Mouse (Mus musculus): ENCODE measurements around the gene Olfr577. TPM values are rescaled to one million over a fixed set of nuclear protein-coding genes. Genes with fewer than 3 reads are reported as not detected.

Gene Olfr577
- total RNA-seq (2014; fragmentation: Nextera tagmentation) = not detected in 2 replicates
- not detected in 2 replicates for total RNA-seq (2017)

DNA sequence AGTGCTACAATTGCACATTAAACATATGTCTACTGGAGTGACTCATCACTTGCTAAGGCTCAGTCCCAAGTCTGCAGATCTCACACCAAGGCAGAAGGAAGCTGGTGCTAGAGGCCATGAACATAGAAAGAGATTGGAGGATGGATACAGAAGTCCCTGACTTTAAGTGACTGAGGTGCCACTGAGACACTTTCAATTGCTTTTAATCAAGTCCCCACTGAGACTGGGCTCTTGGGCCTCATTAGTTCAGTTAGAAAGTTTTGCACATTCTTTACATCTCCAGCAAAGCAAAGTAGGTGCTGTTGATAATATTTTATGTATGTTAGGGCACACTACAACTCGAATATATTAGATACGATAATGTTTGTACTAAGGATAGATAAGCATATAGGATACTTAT is at the start of gene Olfr577:
Gene Olfr577 (minus strand): TSS at position 101 of the 400 bp plus-strand sequence.
- no peak for ATAC-seq (replicated peaks; ENCODE audit: low FRiP score, low TSS enrichment, poor library complexity, severe bottlenecking)

DNA sequence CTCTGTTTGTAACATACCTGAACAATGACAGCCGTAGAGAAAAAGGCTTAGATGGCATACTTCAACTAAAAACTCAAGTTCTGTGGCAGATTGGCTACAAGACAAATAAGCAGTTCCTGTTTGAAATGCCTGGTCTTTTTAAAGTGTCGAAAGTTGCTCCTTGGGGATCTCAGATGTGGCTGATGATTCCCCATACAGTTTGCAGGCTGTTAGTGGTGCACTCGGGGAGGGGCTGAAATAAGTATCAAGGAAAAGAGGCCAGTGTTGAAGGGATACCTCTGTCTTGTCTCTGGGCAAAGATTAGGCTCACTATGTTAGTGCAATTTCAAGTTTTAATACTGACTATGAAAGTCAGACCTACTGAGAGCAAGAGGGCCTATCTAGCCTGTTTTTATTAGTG is 13.5 kb upstream of the Olfr577 start, which contains the start of gene Olfr578:
Gene Olfr578 (minus strand): TSS at position 101 of the 400 bp plus-strand sequence.
- ATAC-seq (replicated peaks; ENCODE audit: low FRiP score, low TSS enrichment, poor library complexity, severe bottlenecking) = no peak

DNA sequence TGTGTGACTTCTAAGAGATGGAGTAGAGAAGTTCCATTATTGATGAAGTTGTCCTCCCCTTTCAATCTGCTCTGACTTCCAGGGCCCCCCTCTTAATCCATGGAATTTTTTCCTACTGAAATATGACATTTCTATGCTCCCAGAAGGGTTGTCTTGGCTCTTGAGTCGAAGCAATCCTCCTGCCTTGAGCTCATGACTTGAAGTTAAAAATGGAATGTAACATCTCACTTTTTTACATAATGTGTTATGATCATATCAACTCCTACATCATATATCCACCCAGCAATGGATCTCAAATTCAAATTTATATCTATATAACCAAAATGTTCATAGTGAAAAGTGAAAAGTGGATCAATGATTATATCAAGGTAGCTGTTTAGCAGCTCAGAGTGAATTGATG is 1.3 kb downstream of the Olfr577 start:
- ATAC-seq (replicated peaks; ENCODE audit: low FRiP score, low TSS enrichment, poor library complexity, severe bottlenecking) = no peak

DNA sequence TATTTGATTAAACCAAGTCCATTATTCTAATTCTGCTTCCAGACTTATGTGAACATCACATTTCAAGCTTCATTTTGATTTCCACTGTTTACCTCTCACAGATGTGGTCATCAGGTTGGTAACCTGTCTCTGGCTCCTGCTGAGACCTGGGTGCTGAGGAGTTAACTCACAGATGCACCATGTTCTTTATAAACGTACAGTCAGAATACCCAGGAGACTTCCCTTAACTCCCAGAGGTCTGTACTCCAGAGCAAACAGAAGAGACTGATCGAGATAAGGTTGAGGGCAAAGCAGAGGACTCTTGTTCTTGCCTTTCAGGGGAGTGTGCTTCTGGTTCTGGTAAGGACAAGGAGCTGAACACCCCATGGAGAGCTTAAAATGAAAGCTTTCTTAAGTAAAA is 13.4 kb downstream of the Olfr577 start, which contains the start of gene Olfr576:
Gene Olfr576 (plus strand): TSS at position 301 of the 400 bp plus-strand sequence.
- ATAC-seq (replicated peaks; ENCODE audit: low FRiP score, low TSS enrichment, poor library complexity, severe bottlenecking) = no peak

DNA sequence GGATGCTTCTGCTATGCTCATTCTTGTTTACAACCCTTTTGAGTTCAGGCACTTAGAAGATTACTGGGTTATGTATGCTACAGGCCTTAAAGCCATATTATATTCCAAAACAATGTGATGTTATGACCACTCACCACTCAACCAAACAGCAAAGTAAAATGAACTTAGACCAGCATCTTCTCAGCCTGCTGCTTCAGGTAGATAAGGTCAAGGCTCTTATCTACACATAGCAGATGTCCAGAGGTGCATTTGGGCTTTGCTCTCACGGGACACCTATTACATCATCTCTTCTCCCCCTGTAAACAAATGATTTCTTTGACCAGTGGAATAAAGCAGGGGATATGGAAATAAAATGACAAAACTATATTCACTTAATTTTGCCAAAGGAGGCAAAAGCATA is 17.1 kb downstream of the Olfr577 start, which contains the start of gene Olfr575:
Gene Olfr575 (minus strand): TSS at position 183 of the 400 bp plus-strand sequence.
- no peak for ATAC-seq (replicated peaks; ENCODE audit: low FRiP score, low TSS enrichment, poor library complexity, severe bottlenecking)

DNA sequence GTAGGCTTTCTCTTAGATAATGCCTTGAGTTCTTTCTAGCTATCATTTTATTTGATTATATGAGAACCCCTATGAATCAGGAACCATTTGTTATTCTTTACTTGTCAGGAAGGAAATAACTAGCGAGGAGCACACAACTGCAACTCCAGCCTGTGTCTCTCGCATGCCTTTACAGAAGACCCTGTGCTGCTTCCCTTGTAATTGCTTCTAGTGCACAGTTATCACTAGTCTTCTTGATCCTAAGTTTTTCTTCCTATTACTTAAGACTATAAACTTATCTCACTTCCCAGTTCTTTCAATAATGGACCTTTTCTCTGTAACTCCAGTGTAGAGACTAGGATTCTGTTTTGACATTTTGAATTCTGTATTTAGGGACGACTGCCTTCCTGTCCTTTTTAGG is 17.6 kb downstream of the Olfr577 start:
- ATAC-seq (replicated peaks; ENCODE audit: low FRiP score, low TSS enrichment, poor library complexity, severe bottlenecking) = no peak

DNA sequence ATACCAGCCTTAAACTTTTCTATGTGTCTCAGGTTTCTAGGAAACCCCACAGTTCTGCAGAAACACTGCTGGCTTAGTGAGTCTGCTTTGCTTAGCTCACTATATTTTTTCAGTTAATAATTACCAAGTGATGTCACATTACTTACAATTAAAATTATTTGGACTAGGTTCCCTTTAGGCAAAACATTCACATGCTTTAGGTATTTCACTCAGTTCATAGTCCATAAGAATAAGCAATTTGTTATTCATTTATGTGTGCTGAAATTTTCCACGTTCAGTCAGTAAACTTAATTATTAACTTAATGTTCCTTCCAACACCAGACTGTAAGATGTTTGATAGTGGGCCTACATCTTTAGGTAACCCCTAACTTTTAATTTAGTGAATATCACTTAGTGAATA is 25.0 kb downstream of the Olfr577 start:
- ATAC-seq (replicated peaks; ENCODE audit: low FRiP score, low TSS enrichment, poor library complexity, severe bottlenecking) = no peak

DNA sequence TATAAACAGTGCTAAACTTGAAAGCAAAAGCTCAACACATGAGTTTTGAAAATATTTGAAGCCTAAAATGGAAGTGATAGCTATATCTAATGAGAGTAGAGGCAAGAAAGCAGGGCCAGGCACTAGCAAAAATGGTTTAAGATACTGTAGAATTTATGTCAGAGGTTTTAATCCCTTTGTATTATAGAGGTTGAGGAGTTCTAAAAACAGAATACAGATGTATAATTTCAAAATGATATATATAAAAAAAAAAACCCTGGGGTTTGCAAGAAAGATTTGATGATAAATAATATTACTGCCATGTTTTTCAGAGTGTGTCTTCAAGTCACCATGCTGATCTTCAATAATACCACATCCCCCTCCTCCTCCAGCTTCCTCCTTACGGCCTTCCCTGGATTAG is 27.6 kb downstream of the Olfr577 start, which contains the start of gene Olfr574:
Gene Olfr574 (plus strand): TSS at position 301 of the 400 bp plus-strand sequence.
- no peak for ATAC-seq (replicated peaks; ENCODE audit: low FRiP score, low TSS enrichment, poor library complexity, severe bottlenecking)

DNA sequence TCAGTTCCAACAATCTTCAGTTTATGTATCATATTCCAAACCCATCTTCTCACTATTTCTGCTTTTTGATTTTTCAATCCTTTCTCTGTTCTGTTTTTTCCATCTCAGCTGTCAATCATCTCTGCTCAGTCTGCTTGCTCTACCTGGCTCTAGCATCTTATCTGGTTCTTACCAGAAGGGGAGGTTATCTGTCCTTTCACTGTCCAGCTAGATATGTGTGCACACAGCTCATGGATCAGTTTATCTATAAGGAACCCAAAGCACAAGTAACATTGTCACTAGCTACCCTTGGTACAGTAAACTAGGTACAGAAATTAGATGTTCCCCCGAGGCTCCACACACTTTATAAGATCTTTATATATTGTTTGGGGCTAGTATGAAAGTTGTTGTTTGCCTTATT is 32.3 kb downstream of the Olfr577 start:
- ATAC-seq (replicated peaks; ENCODE audit: low FRiP score, low TSS enrichment, poor library complexity, severe bottlenecking) = no peak

DNA sequence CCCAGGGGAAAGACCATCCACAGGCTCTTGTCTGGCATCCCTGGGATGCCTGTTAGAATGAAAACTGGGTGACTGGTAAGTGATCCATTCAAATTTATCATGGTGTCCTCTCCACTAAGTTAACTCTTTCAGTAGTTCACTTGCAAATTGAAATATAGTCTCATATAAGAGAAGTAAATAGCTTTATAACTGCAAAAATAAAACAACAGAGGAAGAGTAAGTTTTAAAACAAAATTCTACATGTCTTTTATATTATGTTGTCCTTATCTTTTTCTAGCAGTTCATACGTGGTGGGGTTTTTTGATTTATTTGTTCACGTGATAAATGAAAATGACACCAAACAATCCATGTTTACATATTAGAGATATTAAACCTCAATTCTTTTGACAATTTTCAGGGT is 33.3 kb downstream of the Olfr577 start, which contains the start of gene Olfr573-ps1:
Gene Olfr573-ps1 (minus strand): TSS at position 101 of the 400 bp plus-strand sequence.
- ATAC-seq (replicated peaks; ENCODE audit: low FRiP score, low TSS enrichment, poor library complexity, severe bottlenecking) = no peak

DNA sequence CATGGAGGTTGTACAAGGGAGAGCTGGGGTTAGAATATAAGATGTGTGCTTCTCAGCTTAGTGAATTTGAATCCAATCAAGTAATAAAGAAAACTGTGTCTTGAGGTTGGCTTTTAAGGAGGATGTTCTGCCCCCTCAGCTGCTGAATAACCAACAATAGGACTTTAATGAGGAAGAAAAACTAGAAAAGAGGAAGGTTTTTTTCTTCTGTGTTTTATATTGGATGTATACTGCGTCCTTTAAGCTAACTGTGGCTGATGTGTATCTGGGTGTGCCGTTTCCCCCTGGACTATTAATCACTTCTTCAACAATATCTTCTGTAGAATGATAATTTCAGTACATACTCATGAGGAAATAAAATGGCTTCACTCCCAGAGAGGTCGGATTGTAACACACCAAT is 48.6 kb downstream of the Olfr577 start:
- ATAC-seq (replicated peaks; ENCODE audit: low FRiP score, low TSS enrichment, poor library complexity, severe bottlenecking) = no peak

DNA sequence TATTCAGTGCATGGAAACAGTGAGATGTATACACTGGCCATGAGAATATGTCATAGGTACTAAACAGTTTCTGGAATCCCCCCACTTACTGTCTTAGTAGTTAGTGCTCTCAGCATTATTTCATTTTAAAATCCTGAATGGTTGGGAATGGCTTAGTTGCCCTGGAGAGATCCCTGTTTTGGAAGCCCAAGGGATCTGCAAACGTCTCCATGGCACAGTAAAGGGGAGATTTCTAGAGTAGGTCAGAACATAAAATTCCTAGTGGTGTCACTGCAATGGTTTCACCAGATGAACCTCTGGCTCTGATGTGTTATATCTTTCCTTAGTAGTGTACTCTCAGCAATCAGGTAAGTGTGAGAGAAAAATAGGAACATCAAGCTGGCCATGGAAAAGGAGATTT is 51.6 kb downstream of the Olfr577 start, which contains the start of gene Olfr572:
Gene Olfr572 (plus strand): TSS at position 301 of the 400 bp plus-strand sequence.
- ATAC-seq (replicated peaks; ENCODE audit: low FRiP score, low TSS enrichment, poor library complexity, severe bottlenecking) = no peak

Other genes with a start within 250 kb of the Olfr577 start
- not detected in 2 replicates for gene Olfr559, start 248.5 kb downstream of the Olfr577 start, total RNA-seq (2014; fragmentation: Nextera tagmentation)
- gene Olfr559, start 248.5 kb downstream of the Olfr577 start, total RNA-seq (2017) = not detected in 2 replicates
- gene Olfr560, start 216.6 kb downstream of the Olfr577 start, total RNA-seq (2014; fragmentation: Nextera tagmentation) = not detected in 2 replicates
- gene Olfr560, start 216.6 kb downstream of the Olfr577 start, total RNA-seq (2017) = not detected in 2 replicates
- gene Olfr78, start 216.5 kb downstream of the Olfr577 start, total RNA-seq (2014; fragmentation: Nextera tagmentation) = not detected in 2 replicates
- not detected in 2 replicates for gene Olfr78, start 216.5 kb downstream of the Olfr577 start, total RNA-seq (2017)
- not detected in 2 replicates for gene Olfr561, start 204.7 kb downstream of the Olfr577 start, total RNA-seq (2014; fragmentation: Nextera tagmentation)
- not detected in 2 replicates for gene Olfr561, start 204.7 kb downstream of the Olfr577 start, total RNA-seq (2017)
- not detected in 2 replicates for gene Olfr564, start 172.5 kb downstream of the Olfr577 start, total RNA-seq (2014; fragmentation: Nextera tagmentation)
- not detected in 2 replicates for gene Olfr564, start 172.5 kb downstream of the Olfr577 start, total RNA-seq (2017)
- gene Olfr566, start 117.2 kb downstream of the Olfr577 start, total RNA-seq (2014; fragmentation: Nextera tagmentation) = not detected in 2 replicates
- not detected in 2 replicates for gene Olfr566, start 117.2 kb downstream of the Olfr577 start, total RNA-seq (2017)
- gene Olfr568, start 98.8 kb downstream of the Olfr577 start, total RNA-seq (2014; fragmentation: Nextera tagmentation) = not detected in 2 replicates
- not detected in 2 replicates for gene Olfr568, start 98.8 kb downstream of the Olfr577 start, total RNA-seq (2017)
- gene Olfr569, start 85.1 kb downstream of the Olfr577 start, total RNA-seq (2014; fragmentation: Nextera tagmentation) = not detected in 2 replicates
- gene Olfr569, start 85.1 kb downstream of the Olfr577 start, total RNA-seq (2017) = not detected in 2 replicates
- gene Olfr570, start 81.4 kb downstream of the Olfr577 start, total RNA-seq (2014; fragmentation: Nextera tagmentation) = not detected in 2 replicates
- gene Olfr570, start 81.4 kb downstream of the Olfr577 start, total RNA-seq (2017) = not detected in 2 replicates
- not detected in 2 replicates for gene Olfr571, start 58.4 kb downstream of the Olfr577 start, total RNA-seq (2014; fragmentation: Nextera tagmentation)
- gene Olfr571, start 58.4 kb downstream of the Olfr577 start, total RNA-seq (2017) = not detected in 2 replicates
- not detected in 2 replicates for gene Olfr572, start 51.5 kb downstream of the Olfr577 start, total RNA-seq (2014; fragmentation: Nextera tagmentation)
- not detected in 2 replicates for gene Olfr572, start 51.5 kb downstream of the Olfr577 start, total RNA-seq (2017)
- gene Olfr573-ps1, start 33.4 kb downstream of the Olfr577 start, total RNA-seq (2014; fragmentation: Nextera tagmentation) = not detected in 2 replicates
- not detected in 2 replicates for gene Olfr573-ps1, start 33.4 kb downstream of the Olfr577 start, total RNA-seq (2017)
- gene Olfr574, start 27.5 kb downstream of the Olfr577 start, total RNA-seq (2014; fragmentation: Nextera tagmentation) = not detected in 2 replicates
- gene Olfr574, start 27.5 kb downstream of the Olfr577 start, total RNA-seq (2017) = not detected in 2 replicates
- gene Olfr575, start 17.2 kb downstream of the Olfr577 start, total RNA-seq (2014; fragmentation: Nextera tagmentation) = not detected in 2 replicates
- gene Olfr575, start 17.2 kb downstream of the Olfr577 start, total RNA-seq (2017) = not detected in 2 replicates
- gene Olfr576, start 13.3 kb downstream of the Olfr577 start, total RNA-seq (2014; fragmentation: Nextera tagmentation) = not detected in 2 replicates
- gene Olfr576, start 13.3 kb downstream of the Olfr577 start, total RNA-seq (2017) = not detected in 2 replicates
- gene Olfr578, start 13.4 kb upstream of the Olfr577 start, total RNA-seq (2014; fragmentation: Nextera tagmentation) = not detected in 2 replicates
- not detected in 2 replicates for gene Olfr578, start 13.4 kb upstream of the Olfr577 start, total RNA-seq (2017)
- not detected in 2 replicates for gene Olfr582, start 62.1 kb upstream of the Olfr577 start, total RNA-seq (2014; fragmentation: Nextera tagmentation)
- not detected in 2 replicates for gene Olfr582, start 62.1 kb upstream of the Olfr577 start, total RNA-seq (2017)
- not detected in 2 replicates for gene Olfr583, start 75.4 kb upstream of the Olfr577 start, total RNA-seq (2014; fragmentation: Nextera tagmentation)
- not detected in 2 replicates for gene Olfr583, start 75.4 kb upstream of the Olfr577 start, total RNA-seq (2017)
- not detected in 2 replicates for gene Olfr584, start 105.9 kb upstream of the Olfr577 start, total RNA-seq (2014; fragmentation: Nextera tagmentation)
- gene Olfr584, start 105.9 kb upstream of the Olfr577 start, total RNA-seq (2017) = not detected in 2 replicates
- not detected in 2 replicates for gene Olfr585, start 121.8 kb upstream of the Olfr577 start, total RNA-seq (2014; fragmentation: Nextera tagmentation)
- not detected in 2 replicates for gene Olfr585, start 121.8 kb upstream of the Olfr577 start, total RNA-seq (2017)
- gene Olfr586, start 149.7 kb upstream of the Olfr577 start, total RNA-seq (2014; fragmentation: Nextera tagmentation) = not detected in 2 replicates
- gene Olfr586, start 149.7 kb upstream of the Olfr577 start, total RNA-seq (2017) = not detected in 2 replicates
- gene Olfr588-ps1, start 164.9 kb upstream of the Olfr577 start, total RNA-seq (2014; fragmentation: Nextera tagmentation) = not detected in 2 replicates
- not detected in 2 replicates for gene Olfr588-ps1, start 164.9 kb upstream of the Olfr577 start, total RNA-seq (2017)
- not detected in 2 replicates for gene Olfr589, start 180.4 kb upstream of the Olfr577 start, total RNA-seq (2014; fragmentation: Nextera tagmentation)
- gene Olfr589, start 180.4 kb upstream of the Olfr577 start, total RNA-seq (2017) = not detected in 2 replicates
- gene Olfr591, start 202.4 kb upstream of the Olfr577 start, total RNA-seq (2014; fragmentation: Nextera tagmentation) = not detected in 2 replicates
- gene Olfr591, start 202.4 kb upstream of the Olfr577 start, total RNA-seq (2017) = not detected in 2 replicates
- not detected in 2 replicates for gene Olfr592, start 208.9 kb upstream of the Olfr577 start, total RNA-seq (2014; fragmentation: Nextera tagmentation)
- gene Olfr592, start 208.9 kb upstream of the Olfr577 start, total RNA-seq (2017) = not detected in 2 replicates
- gene Olfr593, start 235.9 kb upstream of the Olfr577 start, total RNA-seq (2014; fragmentation: Nextera tagmentation) = not detected in 2 replicates
- not detected in 2 replicates for gene Olfr593, start 235.9 kb upstream of the Olfr577 start, total RNA-seq (2017)
- not detected in 2 replicates for gene Olfr594, start 241.1 kb upstream of the Olfr577 start, total RNA-seq (2014; fragmentation: Nextera tagmentation)
- gene Olfr594, start 241.1 kb upstream of the Olfr577 start, total RNA-seq (2017) = not detected in 2 replicates